Mouse (Mus musculus) midbrain, embryonic 14.5 days (tissue): ENCODE measurements around the gene Psapl1. TPM values are rescaled to one million over a fixed set of nuclear protein-coding genes. Genes with fewer than 3 reads are reported as not detected.

Experiments used
- ATAC-seq: fragments of 200-750 bp; cut with Nextera tagmentation; 2 replicates; pipeline ENCODE4 v1.8.0; 2017; ENCODE audit warnings: moderate number of reproducible peaks, moderate library complexity; ENCODE audit not compliant: low FRiP score, low TSS enrichment
- DNase-seq: peaks from one replicate; pipeline ENCODE4 v3.0.0-alpha.2; 2015
- H3K27ac ChIP-seq: fragments of 300-500 bp; sonication (generic); replicated peaks from 2 replicates; pipeline ENCODE4 v1.5.1; 2014; ENCODE audit warnings: mild to moderate bottlenecking, low read depth, low read length, moderate library complexity
- H3K27me3 ChIP-seq: fragments of 300-500 bp; sonication (generic); 2 replicates; pipeline ENCODE4 v1.6.1; 2014; ENCODE audit warnings: low read length, control low read depth, mixed read lengths; ENCODE audit not compliant: control insufficient read depth, insufficient read depth
- H3K36me3 ChIP-seq: fragments of 300-500 bp; sonication (generic); 2 replicates; pipeline ENCODE4 v1.6.1; 2014; ENCODE audit warnings: low read length, control low read depth; ENCODE audit not compliant: control insufficient read depth, insufficient read depth
- H3K4me1 ChIP-seq: fragments of 300-500 bp; sonication (generic); 2 replicates; pipeline ENCODE4 v1.6.1; 2014; ENCODE audit warnings: mild to moderate bottlenecking, antibody characterized with exemption, low read length, control low read depth; ENCODE audit not compliant: control insufficient read depth, insufficient read depth
- H3K4me2 ChIP-seq: fragments of 300-500 bp; sonication (generic); 2 replicates; pipeline ENCODE4 v1.6.1; 2014; ENCODE audit warnings: mild to moderate bottlenecking, low read length, moderate library complexity
- H3K4me3 ChIP-seq: fragments of 300-500 bp; sonication (generic); replicated peaks from 2 replicates; pipeline ENCODE4 v1.5.1; 2014; ENCODE audit warnings: low read depth, low read length
- H3K9ac ChIP-seq: fragments of 300-500 bp; sonication (generic); replicated peaks from 2 replicates; pipeline ENCODE4 v1.6.1; 2014; ENCODE audit warnings: mild to moderate bottlenecking, low read length, moderate library complexity
- H3K9me3 ChIP-seq: fragments of 300-500 bp; sonication (generic); 2 replicates; pipeline ENCODE4 v1.6.1; 2016; ENCODE audit warnings: low read length, control low read depth, mixed read lengths; ENCODE audit not compliant: control insufficient read depth
- WGBS: fragments of 180-500 bp; shearing (Covaris S2); extraction: QIAGEN DNeasy Blood & Tissue Kit; methylation state at CpG from one replicate; pipeline ENCODE4 v1.1.7; 2014; 5-methylcytosine and 5-hydroxymethylcytosine counted together
- polyA plus RNA-seq: library from polyadenylated mRNA; unstranded; fragments of >200 nt; fragmentation: Nextera tagmentation; extraction: Ambion mirVana; gene quantifications from 2 replicates; pipeline ENCODE4 v1.2.1, GENCODE M21; 2014

Psapl1 gene
- polyA plus RNA-seq, 1 experiment from 2014 or later, result not detected

- H3K27me3 ChIP-seq, result no peaks in the 10 kb centered on the region
- H3K4me1 ChIP-seq, result no peaks in the 10 kb centered on the region
- no peak for ATAC-seq
- no peaks in the 10 kb centered on the region for H3K9me3 ChIP-seq
- no peaks in the 10 kb centered on the region for H3K36me3 ChIP-seq
- DNase-seq, result no peak
- 91% methylated on average over 17 of the region's 17 CpGs for WGBS
- H3K4me2 ChIP-seq, result no peak overlapping the region
- H3K9ac ChIP-seq, result no peak overlapping the region
- H3K27ac ChIP-seq, result no peak overlapping the region
- H3K4me3 ChIP-seq, result no peak overlapping the region
These were observed 49.1 kb downstream of the Psapl1 start for GRCm38 (mm10) chr5:36252746-36253504.

GRCm38 (mm10) chr5:36254642-36255516 is 51.1 kb downstream of the Psapl1 start:
- DNase-seq (no peak), ATAC-seq (no peak)
- Histone ChIP-seq H3K4me1 (peaks cover 16% of the 10 kb centered on the region), H3K9me3 (no peaks in the 10 kb centered on the region), H3K9ac (no peak overlapping the region), H3K4me2 (no peak overlapping the region), H3K27ac (no peak overlapping the region), H3K4me3 (no peak overlapping the region), H3K36me3 (no peaks in the 10 kb centered on the region), H3K27me3 (no peaks in the 10 kb centered on the region)
- 78% methylated on average over 18 of the region's 18 CpGs for WGBS

Other genes starting within 250 kb of the Psapl1 start
- gene Sorcs2, start 194.1 kb downstream of the Psapl1 start, polyA plus RNA-seq, result 14.5 and 15.1 TPM in 2 replicates